ENCODE assay signal across 10 mouse cellular contexts in the genomic region with DNA sequence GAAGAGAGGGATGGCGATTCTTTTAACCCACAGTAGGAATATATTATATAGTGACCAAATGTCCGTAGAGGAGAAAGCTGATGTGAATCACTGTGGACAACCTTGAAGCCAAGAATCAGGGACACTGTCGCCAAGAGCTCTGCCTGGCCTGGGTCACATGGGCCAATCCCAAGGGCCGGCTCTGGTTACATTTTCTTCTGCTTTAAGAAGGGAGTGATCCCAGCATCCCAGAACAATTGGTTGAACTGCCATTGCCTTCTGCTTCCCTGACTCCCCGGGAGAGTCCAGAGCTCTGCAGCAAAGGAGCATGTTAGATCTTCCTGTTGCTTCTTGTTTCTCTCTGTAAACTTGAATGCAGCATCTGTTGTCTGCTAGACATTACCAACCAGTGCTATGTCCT.
DNase-seq lines count a peak whose midpoint lies in the region; ATAC-seq lines count a peak whose summit lies in the region.
"Had no signal": no experiment of that assay in that cellular context is flagged by ENCODE, and none has a peak within 500 bp of the region (broad histone marks: within the 10 kb centered on the region; RNA-seq: fewer than 3 reads in every experiment).

No protein-coding gene starts in this region.

- no peaks in the 10 kb centered on the region for H3K27me3 ChIP-seq in midbrain, embryonic 15.5 days (replicated peaks)
- H3K27me3 ChIP-seq in midbrain, embryonic 11.5 days (ENCODE audit: control insufficient read depth, insufficient read depth, low read length), result no peaks in the 10 kb centered on the region
- H3K27me3 ChIP-seq in heart, embryonic 11.5 days (ENCODE audit: control insufficient read depth, insufficient read depth, low read length), result no peaks in the 10 kb centered on the region
- H3K27me3 ChIP-seq in liver, embryonic 12.5 days (replicated peaks), result no peaks in the 10 kb centered on the region

- no peak overlapping the region for H3K9ac ChIP-seq in midbrain, embryonic 15.5 days
- H3K9ac ChIP-seq in midbrain, embryonic 11.5 days (ENCODE audit: low read length), result no peak overlapping the region
- H3K9ac ChIP-seq in heart, embryonic 11.5 days (ENCODE audit: low read depth, low read length), result no peak overlapping the region
- no peak overlapping the region for H3K9ac ChIP-seq in liver, embryonic 12.5 days

- peak overlapping the region; percentile 34; the same call in 1 of the 2 replicates for H3K27ac ChIP-seq in midbrain, embryonic 15.5 days
- no peak overlapping the region for H3K27ac ChIP-seq in midbrain, embryonic 11.5 days (ENCODE audit: low read depth, low read length)
- peak overlapping the region; percentile 29 for H3K27ac ChIP-seq in heart, embryonic 11.5 days (ENCODE audit: low read depth, low read length)
- no peak overlapping the region for H3K27ac ChIP-seq in liver, embryonic 12.5 days

- peaks cover 18% of the 10 kb centered on the region for H3K4me1 ChIP-seq in midbrain, embryonic 15.5 days
- H3K4me1 ChIP-seq in midbrain, embryonic 11.5 days (ENCODE audit: control insufficient read depth, insufficient read depth, low read length), result peaks cover 5% of the 10 kb centered on the region
- H3K4me1 ChIP-seq in heart, embryonic 11.5 days (ENCODE audit: control insufficient read depth, insufficient read depth, low read length), result peaks cover 16% of the 10 kb centered on the region
- H3K4me1 ChIP-seq in liver, embryonic 12.5 days, result no peaks in the 10 kb centered on the region

- DNase-seq in midbrain, embryonic 11.5 days (ENCODE audit: low spot score, missing footprints), result no peak
- peak; percentile 39 for DNase-seq in embryo, embryonic 11 days
- peak; percentile 24 for DNase-seq in skeletal muscle tissue, adult 2 months (ENCODE audit: low read depth, low spot score)
- no peak for DNase-seq in thymus, postnatal 25 days
- no peak for DNase-seq in lung, postnatal 14 days

- no peaks in the 10 kb centered on the region for H3K36me3 ChIP-seq in midbrain, embryonic 15.5 days (replicated peaks)
- no peaks in the 10 kb centered on the region for H3K36me3 ChIP-seq in midbrain, embryonic 11.5 days (ENCODE audit: control insufficient read depth, insufficient read depth, low read length)
- H3K36me3 ChIP-seq in heart, embryonic 11.5 days (ENCODE audit: control insufficient read depth, insufficient read depth, low read length), result no peaks in the 10 kb centered on the region
- H3K36me3 ChIP-seq in liver, embryonic 12.5 days, result no peaks in the 10 kb centered on the region
- H3K36me3 ChIP-seq: G1E had no signal

- WGBS in midbrain, embryonic 15.5 days, result 46% methylated on average over 5 of the region's 5 CpGs
- WGBS in midbrain, embryonic 11.5 days, result 46% methylated on average over 5 of the region's 5 CpGs
- WGBS in heart, embryonic 11.5 days (ENCODE audit: insufficient replicate concordance), result 56% methylated on average over 5 of the region's 5 CpGs
- 64% methylated on average over 5 of the region's 5 CpGs for WGBS in liver, embryonic 12.5 days (ENCODE audit: insufficient replicate concordance)

- H3K9me3 ChIP-seq in midbrain, embryonic 15.5 days, result no peaks in the 10 kb centered on the region
- H3K9me3 ChIP-seq in midbrain, embryonic 11.5 days (ENCODE audit: control insufficient read depth, low read length), result no peaks in the 10 kb centered on the region
- no peaks in the 10 kb centered on the region for H3K9me3 ChIP-seq in heart, embryonic 11.5 days (replicated peaks; ENCODE audit: control insufficient read depth, low read length)
- no peaks in the 10 kb centered on the region for H3K9me3 ChIP-seq in liver, embryonic 12.5 days (replicated peaks)

- H3K4me3 ChIP-seq in midbrain, embryonic 15.5 days, result no peak overlapping the region
- H3K4me3 ChIP-seq in midbrain, embryonic 11.5 days (ENCODE audit: low read depth, low read length), result no peak overlapping the region
- no peak overlapping the region for H3K4me3 ChIP-seq in heart, embryonic 11.5 days (ENCODE audit: low read depth, low read length)
- H3K4me3 ChIP-seq in liver, embryonic 12.5 days, result no peak overlapping the region

- H3K4me2 ChIP-seq in midbrain, embryonic 15.5 days, result no peak overlapping the region
- no peak overlapping the region for H3K4me2 ChIP-seq in midbrain, embryonic 11.5 days
- H3K4me2 ChIP-seq in heart, embryonic 11.5 days, result no peak overlapping the region
- no peak overlapping the region for H3K4me2 ChIP-seq in liver, embryonic 12.5 days
- H3K4me2 ChIP-seq: liver, embryonic 11.5 days had no signal

- ATAC-seq in midbrain, embryonic 15.5 days (replicated peaks), result no peak
- ATAC-seq in midbrain, embryonic 11.5 days (ENCODE audit: low FRiP score), result no peak
- no peak for ATAC-seq in heart, embryonic 11.5 days (replicated peaks; ENCODE audit: insufficient number of reproducible peaks, low FRiP score, low TSS enrichment)
- ATAC-seq in liver, embryonic 12.5 days, result no peak

Comparison
In these comparisons a context has a peak if more than half of its experiments do, and no peak if none do; other contexts are left out.
1. H3K27ac ChIP-seq: peak in midbrain, embryonic 15.5 days (single experiment) and heart, embryonic 11.5 days (single experiment); none in midbrain, embryonic 11.5 days (single experiment) and liver, embryonic 12.5 days (single experiment).
2. DNase-seq: peak in embryo, embryonic 11 days (single experiment) and skeletal muscle tissue, adult 2 months (single experiment); none in midbrain, embryonic 11.5 days (single experiment), thymus, postnatal 25 days (single experiment) and lung, postnatal 14 days (single experiment).